Mouse (Mus musculus) heart, embryonic 16.5 days (tissue): ENCODE data around the gene Rtl5. TPM values are rescaled to one million over a fixed set of nuclear protein-coding genes. Genes with fewer than 3 reads are reported as not detected.

Experiments used
- ATAC-seq: fragments of 200-750 bp; cut with Nextera tagmentation; replicated peaks from 2 replicates; pipeline ENCODE4 v1.8.0; 2017; ENCODE audit warnings: moderate number of reproducible peaks; ENCODE audit not compliant: insufficient read depth, low FRiP score; ENCODE audit errors: extremely low read depth
- H3K27ac ChIP-seq: fragments of 300-500 bp; sonication (generic); 2 replicates; pipeline ENCODE4 v1.5.1; 2014; ENCODE audit warnings: mild to moderate bottlenecking, low read length, control low read depth, moderate library complexity
- H3K27me3 ChIP-seq: fragments of 300-500 bp; sonication (generic); 2 replicates; pipeline ENCODE4 v1.6.1; 2014; ENCODE audit warnings: low read length, mixed read lengths; ENCODE audit not compliant: control insufficient read depth, insufficient read depth
- H3K36me3 ChIP-seq: fragments of 300-500 bp; sonication (generic); 2 replicates; pipeline ENCODE4 v1.6.1; 2014; ENCODE audit not compliant: control insufficient read depth, insufficient read depth
- H3K4me1 ChIP-seq: fragments of 300-500 bp; sonication (generic); 2 replicates; pipeline ENCODE4 v1.6.1; 2014; ENCODE audit warnings: low read length, mixed read lengths; ENCODE audit not compliant: control insufficient read depth, insufficient read depth
- H3K4me2 ChIP-seq: fragments of 300-500 bp; sonication (generic); 2 replicates; pipeline ENCODE4 v1.6.1; 2014; ENCODE audit warnings: low read depth, mild to moderate bottlenecking, control low read depth, low read length
- H3K4me3 ChIP-seq: fragments of 300-500 bp; sonication (generic); 2 replicates; pipeline ENCODE4 v1.5.1; 2014; ENCODE audit warnings: mild to moderate bottlenecking, control low read depth, low read length
- H3K9ac ChIP-seq: fragments of 300-500 bp; sonication (generic); 2 replicates; pipeline ENCODE4 v1.6.1; 2014; ENCODE audit warnings: low read length, control low read depth
- H3K9me3 ChIP-seq: fragments of 300-500 bp; sonication (generic); replicated peaks from 2 replicates; pipeline ENCODE4 v1.6.1; 2016; ENCODE audit warnings: low read length; ENCODE audit not compliant: control insufficient read depth
- WGBS: fragments of 180-500 bp; shearing (Covaris S2); extraction: QIAGEN DNeasy Blood & Tissue Kit; methylation state at CpG from one replicate; pipeline ENCODE4 v1.1.7; 2014; 5-methylcytosine and 5-hydroxymethylcytosine counted together
- polyA plus RNA-seq: library from polyadenylated mRNA; unstranded; fragments of >200 nt; fragmentation: Nextera tagmentation; extraction: Ambion mirVana; gene quantifications from 2 replicates; pipeline ENCODE4 v1.2.1, GENCODE M21; 2015

Gene Rtl5
- polyA plus RNA-seq, 1 experiment from 2014 or later = 0.42 TPM

DNA sequence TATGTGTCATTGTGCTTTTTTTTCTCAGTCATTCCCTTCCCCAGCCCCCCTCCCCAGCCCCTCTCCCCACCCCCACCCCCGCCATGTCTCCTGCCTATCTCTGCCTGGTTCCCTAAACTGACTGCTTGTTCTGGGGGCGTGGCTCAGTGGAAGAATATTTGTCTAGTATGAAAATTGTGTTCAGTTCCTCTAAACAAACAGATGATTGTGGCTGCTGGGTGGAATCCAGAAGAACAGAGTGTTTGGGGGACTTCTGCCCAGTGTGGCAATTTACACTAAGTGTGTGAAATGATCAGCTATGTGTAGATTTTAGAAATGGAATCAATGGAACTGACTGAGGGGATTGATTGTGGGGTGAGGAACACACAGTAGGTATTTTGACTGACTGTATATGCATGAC, 37.5 kb downstream of the Rtl5 start:
- Histone ChIP-seq H3K9me3 (no peaks in the 10 kb centered on the region), H3K4me3 (no peak overlapping the region), H3K27me3 (no peaks in the 10 kb centered on the region), H3K4me1 (peaks cover 10% of the 10 kb centered on the region), H3K9ac (no peak overlapping the region), H3K4me2 (no peak overlapping the region), H3K27ac (no peak overlapping the region), H3K36me3 (no peaks in the 10 kb centered on the region)
- no peak for ATAC-seq
- 71% methylated on average over 1 of the region's 2 CpGs for WGBS

GRCm38 (mm10) chrX:102032431-102032830, 38.7 kb downstream of the Rtl5 start:
- no peak for ATAC-seq
- no peaks in the 10 kb centered on the region for H3K9me3 ChIP-seq
- H3K9ac ChIP-seq = no peak overlapping the region
- peak overlapping the region; percentile 29; the same call in 1 of the 2 replicates for H3K27ac ChIP-seq
- H3K4me1 ChIP-seq = peaks cover 10% of the 10 kb centered on the region
- WGBS = 47% methylated on average over 8 of the region's 8 CpGs
- H3K4me3 ChIP-seq = no peak overlapping the region
- no peaks in the 10 kb centered on the region for H3K27me3 ChIP-seq
- H3K4me2 ChIP-seq = no peak overlapping the region
- no peaks in the 10 kb centered on the region for H3K36me3 ChIP-seq

DNA sequence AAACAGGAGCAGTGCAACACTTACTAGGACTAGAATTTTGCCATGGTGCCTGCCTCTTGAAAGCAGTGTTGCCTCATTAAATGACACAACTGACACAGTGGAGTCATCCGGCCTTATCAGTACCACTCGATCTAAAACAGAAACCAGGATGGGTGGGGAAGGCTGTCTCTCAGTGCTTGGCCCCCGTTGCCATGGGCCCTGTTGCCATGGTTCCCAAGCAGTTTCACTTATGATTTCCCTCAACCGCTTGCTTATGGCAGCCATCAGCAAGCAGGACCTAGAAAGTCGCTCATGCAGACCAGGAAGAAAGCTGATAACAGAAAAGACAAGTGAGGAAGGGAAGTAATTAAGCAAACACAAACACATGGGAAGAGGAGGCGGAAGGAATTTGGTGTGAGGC, 39.3 kb downstream of the Rtl5 start:
- peaks cover 10% of the 10 kb centered on the region for H3K4me1 ChIP-seq
- ATAC-seq = peak; percentile 45
- no peak overlapping the region for H3K9ac ChIP-seq
- H3K27ac ChIP-seq = no peak overlapping the region; the same call in 1 of the 2 replicates
- no peaks in the 10 kb centered on the region for H3K36me3 ChIP-seq
- H3K4me3 ChIP-seq = no peak overlapping the region
- H3K9me3 ChIP-seq = no peaks in the 10 kb centered on the region
- WGBS = 39% methylated on average over 6 of the region's 6 CpGs
- no peaks in the 10 kb centered on the region for H3K27me3 ChIP-seq
- H3K4me2 ChIP-seq = no peak overlapping the region

DNA sequence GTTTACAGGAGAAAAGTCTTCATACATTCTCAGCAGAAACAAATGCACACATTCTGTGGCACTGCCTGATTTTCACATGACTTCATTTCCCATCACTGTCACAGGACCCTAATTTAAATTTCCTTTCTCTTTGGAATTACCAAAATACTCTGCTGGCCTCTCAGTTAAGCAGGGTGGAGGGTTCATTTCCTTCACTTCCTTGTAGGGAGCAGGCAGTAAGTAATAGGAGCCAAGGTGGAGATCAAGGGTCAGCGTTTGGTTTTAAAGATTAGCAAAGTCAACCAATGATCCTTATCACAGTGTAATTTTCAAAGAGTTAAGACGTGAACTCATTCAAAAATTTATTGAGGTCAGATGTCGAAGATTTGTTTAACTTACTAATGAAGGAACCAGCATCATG, 46.1 kb downstream of the Rtl5 start:
- H3K36me3 ChIP-seq = no peaks in the 10 kb centered on the region
- WGBS = 53% methylated on average over 3 of the region's 3 CpGs
- ATAC-seq = no peak

GRCm38 (mm10) chrX:102019471-102020240, 51.4 kb downstream of the Rtl5 start:
- 47% methylated on average over 7 of the region's 7 CpGs for WGBS
- no peak; the same call in 1 of the 2 replicates for ATAC-seq
- Histone ChIP-seq H3K4me1 (peaks cover 29% of the 10 kb centered on the region), H3K4me2 (peak overlapping the region; percentile 45), H3K36me3 (no peaks in the 10 kb centered on the region), H3K4me3 (peak overlapping the region; percentile 28; the same call in 1 of the 2 replicates), H3K27me3 (peaks cover 3% of the 10 kb centered on the region; the same call in 1 of the 2 replicates), H3K9ac (peak overlapping the region; percentile 31), H3K9me3 (no peaks in the 10 kb centered on the region), H3K27ac (peak overlapping the region; percentile 83)

More for the DNA sequence above, 46.1 kb downstream of the Rtl5 start:
- H3K9me3 ChIP-seq = no peaks in the 10 kb centered on the region
- H3K9ac ChIP-seq = no peak overlapping the region
- no peak overlapping the region for H3K4me2 ChIP-seq
- no peak overlapping the region for H3K27ac ChIP-seq
- H3K27me3 ChIP-seq = no peaks in the 10 kb centered on the region
- H3K4me3 ChIP-seq = no peak overlapping the region
- H3K4me1 ChIP-seq = peaks cover 8% of the 10 kb centered on the region

DNA sequence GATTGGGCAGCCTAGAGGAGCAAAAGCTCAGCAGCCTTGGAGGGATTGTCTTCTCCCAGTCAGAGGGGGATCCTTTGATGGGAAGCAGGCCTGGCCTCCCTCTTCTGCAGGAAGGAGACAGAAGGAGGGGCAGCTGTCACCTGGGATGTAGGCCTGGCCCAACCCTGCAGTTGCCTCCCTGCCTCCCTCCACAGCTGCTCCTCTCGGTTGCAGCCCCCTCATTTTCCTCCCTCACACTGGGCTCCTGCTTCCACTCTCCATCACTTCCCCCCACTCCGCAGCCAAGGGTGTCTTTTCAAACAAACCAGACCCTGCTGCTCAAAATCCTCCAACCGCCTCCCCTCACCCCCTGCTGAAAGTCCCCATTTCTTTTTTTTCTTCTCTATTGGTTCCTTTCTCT, 52.2 kb downstream of the Rtl5 start:
- H3K4me1 ChIP-seq = peaks cover 30% of the 10 kb centered on the region
- WGBS = 22% methylated on average over 3 of the region's 3 CpGs

GRCm38 (mm10) chrX:102017213-102017923, 53.7 kb downstream of the Rtl5 start:
- Histone ChIP-seq H3K9ac (peak overlapping the region; percentile 58), H3K4me1 (peaks cover 31% of the 10 kb centered on the region), H3K9me3 (no peaks in the 10 kb centered on the region), H3K4me2 (peak overlapping the region; percentile 45; the same call in 1 of the 2 replicates), H3K27ac (peak overlapping the region; percentile 83), H3K36me3 (no peaks in the 10 kb centered on the region), H3K27me3 (peaks cover 3% of the 10 kb centered on the region; the same call in 1 of the 2 replicates), H3K4me3 (peak overlapping the region; percentile 38)
- 35% methylated on average over 9 of the region's 9 CpGs for WGBS
- peak; percentile 37; the same call in 1 of the 2 replicates for ATAC-seq

More for the DNA sequence above, 52.2 kb downstream of the Rtl5 start:
- Histone ChIP-seq H3K9me3 (no peaks in the 10 kb centered on the region), H3K27me3 (peaks cover 3% of the 10 kb centered on the region; the same call in 1 of the 2 replicates), H3K36me3 (no peaks in the 10 kb centered on the region), H3K4me2 (peak overlapping the region; percentile 45), H3K9ac (peak overlapping the region; percentile 43), H3K27ac (peak overlapping the region; percentile 83), H3K4me3 (peak overlapping the region; percentile 38)
- ATAC-seq = peak; percentile 72
